Mouse (Mus musculus): ENCODE measurements at regions not wholly inside any gene's neighbourhood (a gene's known extent, or its start where the extent isn't known, plus 50 kb on each side); places are given as distances from the start of the nearest gene placed in this dataset.

GRCm38 (mm10) chr8:89169484-89169883 lies 125.5 kb upstream of the Sall1 start:
- TF ChIP-seq POU5F1 (IDR thresholded peaks at IDR 0.05; ENCODE audit: borderline replicate concordance, low read length): no peak
- TF ChIP-seq CTCF (conservative IDR thresholded peaks at IDR 0.05; ENCODE audit: low read length): no peak

Data from E14TG2a.4 (cell line).